Mouse (Mus musculus): ENCODE results near the gene Atp5f1. TPM values are rescaled to one million over a fixed set of nuclear protein-coding genes. Genes with fewer than 3 reads are reported as not detected.

Atp5f1 gene
- polyA plus RNA-seq, 1 experiment, result 266 TPM

- DNase-seq (ENCODE audit: low read depth), result no peak
- TF ChIP-seq CTCF (IDR thresholded peaks at IDR 0.05; ENCODE audit: borderline replicate concordance, extremely low read depth, insufficient read depth, insufficient read length) (no peak), POLR2A (IDR thresholded peaks at IDR 0.05; ENCODE audit: borderline replicate concordance, extremely low read depth, insufficient read depth, insufficient read length, poor library complexity, severe bottlenecking) (no peak)
Observed at GRCm38 (mm10) chr3:105912097-105912880, 47.6 kb downstream of the Atp5f1 start.

GRCm38 (mm10) chr3:105910519-105911190 is 49.2 kb downstream of the Atp5f1 start:
- TF ChIP-seq CTCF (IDR thresholded peaks at IDR 0.05; ENCODE audit: borderline replicate concordance, extremely low read depth, insufficient read depth, insufficient read length) (no peak), POLR2A (IDR thresholded peaks at IDR 0.05; ENCODE audit: borderline replicate concordance, extremely low read depth, insufficient read depth, insufficient read length, poor library complexity, severe bottlenecking) (no peak)
- no peak for DNase-seq (ENCODE audit: low read depth)

GRCm38 (mm10) chr3:105908976-105909375 is 50.9 kb downstream of the Atp5f1 start:
- TF ChIP-seq CTCF (IDR thresholded peaks at IDR 0.05; ENCODE audit: borderline replicate concordance, extremely low read depth, insufficient read depth, insufficient read length) (no peak), POLR2A (IDR thresholded peaks at IDR 0.05; ENCODE audit: borderline replicate concordance, extremely low read depth, insufficient read depth, insufficient read length, poor library complexity, severe bottlenecking) (no peak)
- DNase-seq (ENCODE audit: low read depth), result no peak

- no peak for DNase-seq (ENCODE audit: low read depth)
- no peak for TF ChIP-seq CTCF (IDR thresholded peaks at IDR 0.05; ENCODE audit: borderline replicate concordance, extremely low read depth, insufficient read depth, insufficient read length)
- TF ChIP-seq POLR2A (IDR thresholded peaks at IDR 0.05; ENCODE audit: borderline replicate concordance, extremely low read depth, insufficient read depth, insufficient read length, poor library complexity, severe bottlenecking), result no peak
Observed at GRCm38 (mm10) chr3:105907956-105908655, 51.8 kb downstream of the Atp5f1 start.

- DNase-seq (ENCODE audit: low read depth), result no peak
- no peak for TF ChIP-seq POLR2A (IDR thresholded peaks at IDR 0.05; ENCODE audit: borderline replicate concordance, extremely low read depth, insufficient read depth, insufficient read length, poor library complexity, severe bottlenecking)
- TF ChIP-seq CTCF (IDR thresholded peaks at IDR 0.05; ENCODE audit: borderline replicate concordance, extremely low read depth, insufficient read depth, insufficient read length), result no peak
Observed at GRCm38 (mm10) chr3:105904721-105905120, 55.2 kb downstream of the Atp5f1 start.

- no peak for DNase-seq (ENCODE audit: low read depth)
- no peak for TF ChIP-seq POLR2A (IDR thresholded peaks at IDR 0.05; ENCODE audit: borderline replicate concordance, extremely low read depth, insufficient read depth, insufficient read length, poor library complexity, severe bottlenecking)
- no peak for TF ChIP-seq CTCF (IDR thresholded peaks at IDR 0.05; ENCODE audit: borderline replicate concordance, extremely low read depth, insufficient read depth, insufficient read length)
Observed at GRCm38 (mm10) chr3:105904213-105904612, 55.7 kb downstream of the Atp5f1 start.

GRCm38 (mm10) chr3:105901468-105901867 is 58.4 kb downstream of the Atp5f1 start:
- no peak for DNase-seq (ENCODE audit: low read depth)
- no peak for TF ChIP-seq POLR2A (IDR thresholded peaks at IDR 0.05; ENCODE audit: borderline replicate concordance, extremely low read depth, insufficient read depth, insufficient read length, poor library complexity, severe bottlenecking)
- no peak for TF ChIP-seq CTCF (IDR thresholded peaks at IDR 0.05; ENCODE audit: borderline replicate concordance, extremely low read depth, insufficient read depth, insufficient read length)

GRCm38 (mm10) chr3:105900716-105901115 is 59.2 kb downstream of the Atp5f1 start:
- TF ChIP-seq CTCF (IDR thresholded peaks at IDR 0.05; ENCODE audit: borderline replicate concordance, extremely low read depth, insufficient read depth, insufficient read length) (no peak), POLR2A (IDR thresholded peaks at IDR 0.05; ENCODE audit: borderline replicate concordance, extremely low read depth, insufficient read depth, insufficient read length, poor library complexity, severe bottlenecking) (no peak)
- no peak for DNase-seq (ENCODE audit: low read depth)

GRCm38 (mm10) chr3:105900266-105900665 is 59.6 kb downstream of the Atp5f1 start:
- TF ChIP-seq CTCF (IDR thresholded peaks at IDR 0.05; ENCODE audit: borderline replicate concordance, extremely low read depth, insufficient read depth, insufficient read length) (no peak), POLR2A (IDR thresholded peaks at IDR 0.05; ENCODE audit: borderline replicate concordance, extremely low read depth, insufficient read depth, insufficient read length, poor library complexity, severe bottlenecking) (no peak)
- no peak for DNase-seq (ENCODE audit: low read depth)

- peak; percentile 89 for DNase-seq (ENCODE audit: low read depth)
- no peak for TF ChIP-seq POLR2A (IDR thresholded peaks at IDR 0.05; ENCODE audit: borderline replicate concordance, extremely low read depth, insufficient read depth, insufficient read length, poor library complexity, severe bottlenecking)
- peak; percentile 93 for TF ChIP-seq CTCF (IDR thresholded peaks at IDR 0.05; ENCODE audit: borderline replicate concordance, extremely low read depth, insufficient read depth, insufficient read length)
Observed at GRCm38 (mm10) chr3:105899394-105900147, 60.3 kb downstream of the Atp5f1 start.
